Mouse (Mus musculus): ENCODE measurements at regions not wholly inside any gene's neighbourhood (a gene's known extent, or its start where the extent isn't known, plus 50 kb on each side); places are given as distances from the start of the nearest gene placed in this dataset.

DNA sequence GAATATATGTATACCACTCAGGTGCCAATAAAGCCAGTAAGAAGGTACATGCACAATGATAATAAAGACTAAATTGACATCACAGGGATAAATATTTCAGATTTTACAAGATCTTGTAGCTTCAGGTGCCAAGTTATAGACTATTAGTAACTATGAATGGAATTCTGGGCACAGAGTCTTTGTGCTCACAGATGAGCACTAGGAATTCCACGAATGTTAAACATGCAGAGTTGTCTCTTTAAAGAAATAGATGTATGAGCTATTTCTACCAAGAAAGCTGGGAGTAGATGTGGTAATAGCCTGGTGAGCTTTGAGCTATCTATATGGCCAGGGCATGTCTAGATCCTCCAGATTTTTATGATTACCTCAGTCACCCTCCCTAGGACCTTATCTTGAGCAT is 153.1 kb upstream of the Grm3 start:
- TF ChIP-seq CTCF (IDR thresholded peaks at IDR 0.05; ENCODE audit: low read depth, low read length) (no peak), POLR2A (IDR thresholded peaks at IDR 0.05; ENCODE audit: extremely low read depth, insufficient read depth, low read length) (no peak)
